Mouse (Mus musculus) C2C12 (cell line): ENCODE measurements around the gene Camkmt.

Source experiments
- CTCF ChIP-seq: IDR thresholded peaks from one replicate; pipeline ENCODE4 v1.5.1; 2011; ENCODE audit not compliant: control insufficient read depth, insufficient read depth, insufficient read length
- FOSL1 ChIP-seq: IDR thresholded peaks from one replicate; pipeline ENCODE4 v1.8.0; 2011; ENCODE audit warnings: mild to moderate bottlenecking, low read length; ENCODE audit not compliant: poor library complexity, insufficient read depth, severe bottlenecking
- MAX ChIP-seq: IDR thresholded peaks from one replicate; pipeline ENCODE4 v1.6.1; 2011; ENCODE audit warnings: mild to moderate bottlenecking, control low read depth
- USF1 ChIP-seq: IDR thresholded peaks from one replicate; pipeline ENCODE4 v1.6.1; 2011; ENCODE audit warnings: low read depth, mild to moderate bottlenecking, control low read depth, moderate library complexity

- TF ChIP-seq FOSL1: no peak
- TF ChIP-seq CTCF: no peak
- no peak for TF ChIP-seq MAX
- no peak for TF ChIP-seq USF1
Measured at GRCm38 (mm10) chr17:85058276-85058675, 32.1 kb upstream of the Camkmt start.
